Mouse (Mus musculus): Measurements from ENCODE around the gene Hdac7.
A peak's percentile ranks its signal among the peaks of the same experiment; 100 is the strongest.
"Not testable (repeated sequence)": the region's sequence is repeated elsewhere in the genome, so short reads cannot be mapped to it uniquely, and the experiment has no call there.

Hdac7 gene

GRCm38 (mm10) chr15:97844037-97845034 lies at the start of gene Hdac7:
Gene Hdac7 (minus strand): TSS chr15:97844502.
- no peak for DNase-seq (ENCODE audit: low spot score)

- DNase-seq (ENCODE audit: low spot score) = no peak
These were observed 48.2 kb upstream of the Hdac7 start for GRCm38 (mm10) chr15:97892506-97892905.

GRCm38 (mm10) chr15:97890450-97890849 lies 46.1 kb upstream of the Hdac7 start:
- DNase-seq (ENCODE audit: low spot score) = no peak

GRCm38 (mm10) chr15:97890017-97890416 lies 45.7 kb upstream of the Hdac7 start:
- no peak for DNase-seq (ENCODE audit: low spot score)

GRCm38 (mm10) chr15:97887541-97888016 lies 43.3 kb upstream of the Hdac7 start:
- no peak for DNase-seq (ENCODE audit: low spot score)

- no peak for DNase-seq (ENCODE audit: low spot score)
These were observed 37.1 kb upstream of the Hdac7 start for GRCm38 (mm10) chr15:97881423-97881822.

GRCm38 (mm10) chr15:97880441-97880840 lies 36.1 kb upstream of the Hdac7 start:
- DNase-seq (ENCODE audit: low spot score) = no peak

GRCm38 (mm10) chr15:97878696-97879328 lies 34.5 kb upstream of the Hdac7 start:
- DNase-seq (ENCODE audit: low spot score) = no peak

- no peak for DNase-seq (ENCODE audit: low spot score)
These were observed 31.5 kb upstream of the Hdac7 start for GRCm38 (mm10) chr15:97875784-97876183.

- DNase-seq (ENCODE audit: low spot score) = no peak
These were observed 29.4 kb upstream of the Hdac7 start for GRCm38 (mm10) chr15:97873717-97874116.

- DNase-seq (ENCODE audit: low spot score) = peak; percentile 61
These were observed 27.9 kb upstream of the Hdac7 start for GRCm38 (mm10) chr15:97872161-97872560.

- DNase-seq (ENCODE audit: low spot score) = no peak
These were observed 27.0 kb upstream of the Hdac7 start for GRCm38 (mm10) chr15:97871055-97872030.

GRCm38 (mm10) chr15:97870116-97870515 lies 25.8 kb upstream of the Hdac7 start:
- not testable (repeated sequence) for DNase-seq (ENCODE audit: low spot score)

- DNase-seq (ENCODE audit: low spot score) = no peak
These were observed 24.7 kb upstream of the Hdac7 start for GRCm38 (mm10) chr15:97868985-97869384.

- DNase-seq (ENCODE audit: low spot score) = no peak
These were observed 21.7 kb upstream of the Hdac7 start for GRCm38 (mm10) chr15:97865988-97866387.

GRCm38 (mm10) chr15:97865175-97865574 lies 20.9 kb upstream of the Hdac7 start:
- no peak for DNase-seq (ENCODE audit: low spot score)

- no peak for DNase-seq (ENCODE audit: low spot score)
These were observed 20.2 kb upstream of the Hdac7 start for GRCm38 (mm10) chr15:97864361-97865045.

GRCm38 (mm10) chr15:97863494-97863881 lies 19.2 kb upstream of the Hdac7 start:
- DNase-seq (ENCODE audit: low spot score) = peak; percentile 55

GRCm38 (mm10) chr15:97862881-97863493 lies 18.7 kb upstream of the Hdac7 start:
- DNase-seq (ENCODE audit: low spot score) = no peak

GRCm38 (mm10) chr15:97860353-97860752 lies 16.1 kb upstream of the Hdac7 start:
- no peak for DNase-seq (ENCODE audit: low spot score)

GRCm38 (mm10) chr15:97858431-97858830 lies 14.1 kb upstream of the Hdac7 start:
- no peak for DNase-seq (ENCODE audit: low spot score)
